Mouse (Mus musculus) thymus, postnatal 14 days (tissue): ENCODE results near the gene Agps.
"Not testable (repeated sequence)": the region's sequence is repeated elsewhere in the genome, so short reads cannot be mapped to it uniquely, and the experiment has no call there.

Source experiments
- DNase-seq: peaks from one replicate; pipeline ENCODE4 v3.0.0; 2021

Agps gene

GRCm38 (mm10) chr2:75933541-75933940, 101.6 kb downstream of the Agps start:
- DNase-seq, result no peak

GRCm38 (mm10) chr2:75936685-75937084, 104.7 kb downstream of the Agps start:
- not testable (repeated sequence) for DNase-seq

- not testable (repeated sequence) for DNase-seq
Observed at GRCm38 (mm10) chr2:75937520-75938116, 105.6 kb downstream of the Agps start.

- DNase-seq, result peak; percentile 73
Observed at GRCm38 (mm10) chr2:75938117-75939063, 106.4 kb downstream of the Agps start, which contains the start of gene Ttc30b. Gene Ttc30b, minus strand, starts transcription at chr2:75938585.

GRCm38 (mm10) chr2:75950685-75951084, 118.7 kb downstream of the Agps start:
- DNase-seq, result no peak

GRCm38 (mm10) chr2:75953320-75953719, 121.3 kb downstream of the Agps start:
- DNase-seq, result no peak

- no peak for DNase-seq
Observed at GRCm38 (mm10) chr2:75955709-75956108, 123.7 kb downstream of the Agps start.

- DNase-seq, result no peak
Observed at GRCm38 (mm10) chr2:75959183-75959849, 127.3 kb downstream of the Agps start.

GRCm38 (mm10) chr2:75959850-75960365, 127.9 kb downstream of the Agps start:
- no peak for DNase-seq

GRCm38 (mm10) chr2:75960366-75961330, 128.7 kb downstream of the Agps start:
- DNase-seq, result no peak

GRCm38 (mm10) chr2:75963211-75963840, 131.3 kb downstream of the Agps start:
- no peak for DNase-seq

- DNase-seq, result no peak
Observed at GRCm38 (mm10) chr2:75964051-75964450, 132.1 kb downstream of the Agps start.

- peak; percentile 17 for DNase-seq
Observed at GRCm38 (mm10) chr2:75964512-75964911, 132.5 kb downstream of the Agps start.

- DNase-seq, result peak; percentile 69
Observed at GRCm38 (mm10) chr2:75964972-75965371, 133.0 kb downstream of the Agps start.

- DNase-seq, result no peak
Observed at GRCm38 (mm10) chr2:75974131-75974530, 142.2 kb downstream of the Agps start.

GRCm38 (mm10) chr2:75976070-75976469, 144.1 kb downstream of the Agps start:
- not testable (repeated sequence) for DNase-seq

- peak; percentile 47 for DNase-seq
Observed at GRCm38 (mm10) chr2:75977752-75978368, 145.9 kb downstream of the Agps start, which contains the start of gene Ttc30a2. Gene Ttc30a2, minus strand, starts transcription at chr2:75978170.
